Comparison of ENCODE assay signal across 16 mouse cellular contexts in genomic region chr9:51182716-51183710, GRCm38 (mm10). TPM values are rescaled to one million over a fixed set of nuclear protein-coding genes. Genes with fewer than 3 reads are reported as not detected.
"Had no signal": no experiment of that assay in that cellular context is flagged by ENCODE, and none has a peak within 500 bp of the region (broad histone marks: within the 10 kb centered on the region; RNA-seq: fewer than 3 reads in every experiment).

No protein-coding gene starts in this region.

- H3K4me3 ChIP-seq: limb, embryonic 10.5 days; megakaryocyte, embryonic 14.5 days; midbrain, embryonic 15.5 days; neural tube, embryonic 12.5 days had no signal

- H3K4me1 ChIP-seq: limb, embryonic 10.5 days; megakaryocyte, embryonic 14.5 days; midbrain, embryonic 15.5 days; neural tube, embryonic 12.5 days had no signal

- H3K9ac ChIP-seq: liver, embryonic 14.5 days; midbrain, embryonic 15.5 days; neural tube, embryonic 12.5 days had no signal

- ATAC-seq: intestine, embryonic 16.5 days; midbrain, embryonic 15.5 days had no signal

- H3K27ac ChIP-seq: limb, embryonic 10.5 days; liver, embryonic 14.5 days; macrophage; midbrain, embryonic 15.5 days; neural tube, embryonic 12.5 days; stomach, postnatal 0 days had no signal

- H3K9me3 ChIP-seq: limb, embryonic 10.5 days; megakaryocyte, embryonic 14.5 days; midbrain, embryonic 15.5 days; neural tube, embryonic 12.5 days had no signal

- H3K36me3 ChIP-seq: limb, embryonic 10.5 days; midbrain, embryonic 15.5 days; neural tube, embryonic 12.5 days had no signal

- H3K27me3 ChIP-seq: midbrain, embryonic 15.5 days; neural tube, embryonic 12.5 days had no signal

- DNase-seq: kidney, adult 2 months; kidney, postnatal 25 days; lung, adult 2 months; lung, postnatal 10 days; right cerebral cortex, postnatal 14 days; thymus, postnatal 4 days had no signal

- H3K4me2 ChIP-seq: midbrain, embryonic 11.5 days; midbrain, embryonic 15.5 days; neural tube, embryonic 12.5 days had no signal

RNA-seq across cellular contexts. Expression of gene Gm32742, which starts 17.7 kb away (rescaled TPM):
- polyA plus RNA-seq: limb, embryonic 10.5 days; macrophage; midbrain, embryonic 11.5 days; midbrain, embryonic 15.5 days had no signal

RNA-seq across cellular contexts. Expression of gene Pou2af1, which starts 30.5 kb away (rescaled TPM):
- polyA plus RNA-seq: kidney, embryonic 16.5 days; limb, embryonic 10.5 days; neural tube, embryonic 12.5 days had no signal
